Mouse (Mus musculus): ENCODE data around the gene Asic2. TPM values are rescaled to one million over a fixed set of nuclear protein-coding genes. Genes with fewer than 3 reads are reported as not detected.

Asic2 gene
- polyA plus RNA-seq, 1 experiment from 2014 or later, result 0.28 TPM

DNA sequence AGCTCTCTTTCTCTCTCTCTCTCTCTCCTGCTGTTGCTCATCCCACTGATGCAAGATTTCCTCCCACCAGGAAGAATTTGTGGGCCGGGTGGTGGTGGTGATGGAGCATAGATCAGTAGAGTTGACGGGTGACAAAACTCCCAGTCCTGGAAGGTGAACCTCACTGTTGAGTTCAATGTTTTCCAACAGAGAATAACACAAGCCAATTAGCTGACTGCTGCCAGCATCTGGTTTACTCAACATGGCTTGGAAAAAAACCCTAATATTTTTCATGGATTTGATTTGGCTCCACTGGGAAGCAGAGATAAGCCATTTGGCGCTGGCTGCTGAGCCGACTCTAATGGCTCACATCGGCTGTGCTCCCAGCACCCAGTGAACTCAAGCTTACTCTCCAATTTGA, 479.6 kb downstream of the Asic2 start:
- Histone ChIP-seq H3K27me3 (ENCODE audit: insufficient read depth, low read length) (no peaks in the 10 kb centered on the region), H3K36me3 (ENCODE audit: insufficient read depth) (no peaks in the 10 kb centered on the region), H3K9ac (no peak overlapping the region), H3K27ac (ENCODE audit: low read depth) (no peak overlapping the region), H3K4me2 (no peak overlapping the region), H3K4me3 (ENCODE audit: low read depth, low read length) (no peak overlapping the region), H3K4me1 (ENCODE audit: insufficient read depth) (no peaks in the 10 kb centered on the region), H3K9me3 (ENCODE audit: low read depth, low read length) (no peaks in the 10 kb centered on the region)
- DNase-seq (no peak), ATAC-seq (ENCODE audit: insufficient read depth) (no peak)
- TF ChIP-seq CTCF (IDR thresholded peaks at IDR 0.05; ENCODE audit: low read depth), result no peak
- 82% methylated on average over 5 of the region's 5 CpGs for WGBS

- H3K4me2 ChIP-seq, result no peak overlapping the region
- H3K9ac ChIP-seq, result no peak overlapping the region
- H3K27ac ChIP-seq (ENCODE audit: low read depth), result no peak overlapping the region
- no peak overlapping the region for H3K4me3 ChIP-seq (ENCODE audit: low read depth, low read length)
- no peaks in the 10 kb centered on the region for H3K36me3 ChIP-seq (ENCODE audit: insufficient read depth)
- 12% methylated on average over 6 of the region's 6 CpGs for WGBS
- no peaks in the 10 kb centered on the region for H3K27me3 ChIP-seq (ENCODE audit: insufficient read depth, low read length)
- H3K9me3 ChIP-seq (ENCODE audit: low read depth, low read length), result 0 out of 2 replicates have a peak, but pooled peaks cover 2% of the 10 kb centered on the region
- H3K4me1 ChIP-seq (ENCODE audit: insufficient read depth), result no peaks in the 10 kb centered on the region
- no peak for TF ChIP-seq CTCF (IDR thresholded peaks at IDR 0.05; ENCODE audit: low read depth)
- no peak for ATAC-seq (ENCODE audit: insufficient read depth)
- DNase-seq, result peak; percentile 78
These were observed 481.9 kb downstream of the Asic2 start for GRCm38 (mm10) chr11:81486265-81486940.

- Histone ChIP-seq H3K4me3 (ENCODE audit: low read depth, low read length) (no peak overlapping the region), H3K9me3 (ENCODE audit: low read depth, low read length) (0 out of 2 replicates have a peak, but pooled peaks cover 3% of the 10 kb centered on the region), H3K9ac (no peak overlapping the region), H3K27ac (ENCODE audit: low read depth) (no peak overlapping the region), H3K36me3 (ENCODE audit: insufficient read depth) (no peaks in the 10 kb centered on the region), H3K4me1 (ENCODE audit: insufficient read depth) (no peaks in the 10 kb centered on the region), H3K27me3 (ENCODE audit: insufficient read depth, low read length) (no peaks in the 10 kb centered on the region), H3K4me2 (no peak overlapping the region)
- 29% methylated on average over 2 of the region's 3 CpGs for WGBS
- ATAC-seq (ENCODE audit: insufficient read depth), result no peak
- peak; percentile 53 for DNase-seq
- no peak for TF ChIP-seq CTCF (IDR thresholded peaks at IDR 0.05; ENCODE audit: low read depth)
These were observed 487.1 kb downstream of the Asic2 start for GRCm38 (mm10) chr11:81481198-81481597.

DNA sequence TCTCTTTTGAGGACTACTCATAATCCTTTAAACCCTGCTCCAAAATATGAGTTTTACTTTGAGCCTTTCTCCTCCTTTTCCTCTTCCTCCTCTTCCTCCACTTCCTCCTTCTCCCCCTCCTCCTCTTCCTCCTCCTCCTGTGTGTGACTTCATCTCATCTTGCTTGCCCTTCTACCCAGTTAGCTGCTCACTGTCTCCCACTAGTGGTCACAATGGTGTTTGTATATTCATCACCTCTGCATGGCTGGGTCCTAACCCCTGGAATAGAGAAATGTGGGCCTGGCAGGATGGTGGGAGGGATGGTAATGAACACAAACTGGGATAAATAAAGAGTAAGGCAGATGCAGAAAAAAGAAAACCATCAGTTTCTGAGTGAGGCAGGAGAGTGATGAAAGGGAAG, 492.0 kb downstream of the Asic2 start:
- Histone ChIP-seq H3K4me1 (ENCODE audit: insufficient read depth) (no peaks in the 10 kb centered on the region), H3K9me3 (ENCODE audit: low read depth, low read length) (no peaks in the 10 kb centered on the region), H3K9ac (no peak overlapping the region), H3K36me3 (ENCODE audit: insufficient read depth) (no peaks in the 10 kb centered on the region), H3K27ac (ENCODE audit: low read depth) (no peak overlapping the region), H3K4me2 (no peak overlapping the region), H3K27me3 (ENCODE audit: insufficient read depth, low read length) (no peaks in the 10 kb centered on the region), H3K4me3 (ENCODE audit: low read depth, low read length) (no peak overlapping the region)
- peak; percentile 51 for TF ChIP-seq CTCF (IDR thresholded peaks at IDR 0.05; ENCODE audit: low read depth)
- DNase-seq (peak; percentile 49), ATAC-seq (ENCODE audit: insufficient read depth) (no peak)

- Histone ChIP-seq H3K9ac (no peak overlapping the region), H3K27me3 (ENCODE audit: insufficient read depth, low read length) (no peaks in the 10 kb centered on the region), H3K4me3 (ENCODE audit: low read depth, low read length) (no peak overlapping the region), H3K4me1 (ENCODE audit: insufficient read depth) (no peaks in the 10 kb centered on the region), H3K9me3 (ENCODE audit: low read depth, low read length) (no peaks in the 10 kb centered on the region), H3K4me2 (no peak overlapping the region), H3K27ac (ENCODE audit: low read depth) (no peak overlapping the region), H3K36me3 (ENCODE audit: insufficient read depth) (no peaks in the 10 kb centered on the region)
- no peak for ATAC-seq (ENCODE audit: insufficient read depth)
- no peak for TF ChIP-seq CTCF (IDR thresholded peaks at IDR 0.05; ENCODE audit: low read depth)
- no peak for DNase-seq
- WGBS, result 65% methylated on average over 2 of the region's 2 CpGs
These were observed 494.1 kb downstream of the Asic2 start for GRCm38 (mm10) chr11:81474121-81474520.

DNA sequence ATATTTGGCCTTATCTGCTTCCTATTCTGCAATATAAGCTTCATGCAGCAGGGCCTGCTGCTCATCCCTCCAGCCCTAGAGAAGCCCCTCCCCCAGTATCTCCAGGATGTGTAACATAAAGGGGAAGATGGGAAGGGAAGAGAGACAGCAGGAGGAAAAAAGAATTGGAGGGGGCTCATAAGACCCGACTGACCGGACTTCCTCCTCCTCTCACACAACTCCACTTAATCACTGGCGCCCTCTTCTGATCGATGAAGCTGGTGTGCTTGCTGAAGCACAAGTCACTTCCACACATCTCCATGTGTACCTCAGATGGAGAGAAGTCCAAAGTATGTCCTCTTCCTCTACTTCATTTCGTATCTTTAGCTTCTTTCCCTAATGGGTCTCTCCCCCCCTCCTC, 506.1 kb downstream of the Asic2 start:
- H3K27me3 ChIP-seq (ENCODE audit: insufficient read depth, low read length), result no peaks in the 10 kb centered on the region
- ATAC-seq (ENCODE audit: insufficient read depth), result no peak
- no peak overlapping the region for H3K9ac ChIP-seq
- peak; percentile 54 for TF ChIP-seq CTCF (IDR thresholded peaks at IDR 0.05; ENCODE audit: low read depth)
- no peaks in the 10 kb centered on the region for H3K36me3 ChIP-seq (ENCODE audit: insufficient read depth)
- no peaks in the 10 kb centered on the region for H3K4me1 ChIP-seq (ENCODE audit: insufficient read depth)
- H3K27ac ChIP-seq (ENCODE audit: low read depth), result no peak overlapping the region
- peak; percentile 78 for DNase-seq
- H3K4me2 ChIP-seq, result no peak overlapping the region
- WGBS, result 11% methylated on average over 5 of the region's 5 CpGs
- no peaks in the 10 kb centered on the region for H3K9me3 ChIP-seq (ENCODE audit: low read depth, low read length)
- no peak overlapping the region for H3K4me3 ChIP-seq (ENCODE audit: low read depth, low read length)

- no peaks in the 10 kb centered on the region for H3K36me3 ChIP-seq (ENCODE audit: insufficient read depth)
- DNase-seq (no peak), ATAC-seq (ENCODE audit: insufficient read depth) (no peak)
- H3K4me2 ChIP-seq, result no peak overlapping the region
- TF ChIP-seq CTCF (IDR thresholded peaks at IDR 0.05; ENCODE audit: low read depth), result no peak
- no peak overlapping the region for H3K9ac ChIP-seq
- H3K27me3 ChIP-seq (ENCODE audit: insufficient read depth, low read length), result no peaks in the 10 kb centered on the region
- H3K27ac ChIP-seq (ENCODE audit: low read depth), result no peak overlapping the region
- H3K4me1 ChIP-seq (ENCODE audit: insufficient read depth), result no peaks in the 10 kb centered on the region
- no peak overlapping the region for H3K4me3 ChIP-seq (ENCODE audit: low read depth, low read length)
- 26% methylated on average over 4 of the region's 4 CpGs for WGBS
- H3K9me3 ChIP-seq (ENCODE audit: low read depth, low read length), result no peaks in the 10 kb centered on the region
These were observed 506.5 kb downstream of the Asic2 start for GRCm38 (mm10) chr11:81461748-81462147.
